Mouse (Mus musculus) lung, postnatal 36 days (tissue): ENCODE data around the gene Fshr.
A peak's percentile ranks its signal among the peaks of the same experiment; 100 is the strongest.

ENCODE experiments used
- DNase-seq: peaks from one replicate; pipeline ENCODE4 v3.0.0; 2022; ENCODE audit warnings: mixed read lengths

Fshr gene

GRCm38 (mm10) chr17:89032981-89033380, 167.5 kb downstream of the Fshr start:
- DNase-seq = no peak

GRCm38 (mm10) chr17:89019518-89019917, 181.0 kb downstream of the Fshr start:
- no peak for DNase-seq

GRCm38 (mm10) chr17:89017002-89017401, 183.5 kb downstream of the Fshr start:
- no peak for DNase-seq

GRCm38 (mm10) chr17:89013691-89014090, 186.8 kb downstream of the Fshr start:
- DNase-seq = no peak

GRCm38 (mm10) chr17:89009117-89009516, 191.4 kb downstream of the Fshr start:
- DNase-seq = no peak

- no peak for DNase-seq
These were observed 191.8 kb downstream of the Fshr start for GRCm38 (mm10) chr17:89008680-89009079.

GRCm38 (mm10) chr17:89005959-89006358, 194.5 kb downstream of the Fshr start:
- DNase-seq = no peak

- no peak for DNase-seq
These were observed 200.6 kb downstream of the Fshr start for GRCm38 (mm10) chr17:88999907-89000306.

GRCm38 (mm10) chr17:88998243-88998642, 202.2 kb downstream of the Fshr start:
- DNase-seq = no peak

- DNase-seq = no peak
These were observed 209.2 kb downstream of the Fshr start for GRCm38 (mm10) chr17:88991238-88991637.

GRCm38 (mm10) chr17:88980708-88981355, 219.6 kb downstream of the Fshr start:
- no peak for DNase-seq

- DNase-seq = no peak
These were observed 225.9 kb downstream of the Fshr start for GRCm38 (mm10) chr17:88974538-88974937.

GRCm38 (mm10) chr17:88966028-88966427, 234.4 kb downstream of the Fshr start:
- no peak for DNase-seq

GRCm38 (mm10) chr17:88954011-88954410, 246.5 kb downstream of the Fshr start:
- DNase-seq = peak; percentile 27

GRCm38 (mm10) chr17:88938153-88938681, 262.3 kb downstream of the Fshr start:
- no peak for DNase-seq

GRCm38 (mm10) chr17:88937341-88938152, 262.9 kb downstream of the Fshr start:
- DNase-seq = no peak

- no peak for DNase-seq
These were observed 263.5 kb downstream of the Fshr start for GRCm38 (mm10) chr17:88936941-88937340.
